In genomic region chr4:150925923-150926322, GRCm38 (mm10) we compare ENCODE assay signal across 10 mouse cellular contexts. TPM values are rescaled to one million over a fixed set of nuclear protein-coding genes. Genes with fewer than 3 reads are reported as not detected.
DNase-seq lines count a peak whose midpoint lies in the region; ATAC-seq and TF ChIP-seq lines count a peak whose summit lies in the region.
"Had no signal": no experiment of that assay in that cellular context is flagged by ENCODE, and none has a peak within 500 bp of the region (broad histone marks: within the 10 kb centered on the region; RNA-seq: fewer than 3 reads in every experiment).

No protein-coding gene starts in this region.

- WGBS in hindbrain, embryonic 11.5 days, result 56% methylated on average over 5 of the region's 5 CpGs
- 51% methylated on average over 5 of the region's 5 CpGs for WGBS in hindbrain, embryonic 16.5 days
- WGBS in liver, embryonic 13.5 days (ENCODE audit: insufficient replicate concordance), result 44% methylated on average over 5 of the region's 5 CpGs
- 59% methylated on average over 5 of the region's 5 CpGs for WGBS in cerebellum, adult 2 months

- H3K79me2 ChIP-seq in MEL (ENCODE audit: control insufficient read depth, insufficient read depth, low read length, poor library complexity), result no peaks in the 10 kb centered on the region

- no peak overlapping the region for H3K4me2 ChIP-seq in hindbrain, embryonic 11.5 days (replicated peaks; ENCODE audit: low read depth, low read length)
- H3K4me2 ChIP-seq in hindbrain, embryonic 16.5 days (ENCODE audit: low read length), result no peak overlapping the region
- no peak overlapping the region for H3K4me2 ChIP-seq in liver, embryonic 13.5 days
- H3K4me2 ChIP-seq: hindbrain, embryonic 14.5 days had no signal

- peak; percentile 49 for DNase-seq in hindbrain, embryonic 11.5 days (ENCODE audit: low spot score)
- DNase-seq in 3T3-L1 (ENCODE audit: low read depth, low spot score) (peak; percentile 40), MEL (ENCODE audit: low read depth, low spot score) (peak; percentile 77)
- DNase-seq in liver, embryonic 13.5 days, result peak; percentile 36
- DNase-seq in cerebellum, adult 2 months, result no peak
- no peak for DNase-seq in spleen, adult 12 weeks (ENCODE audit: low spot score)
- no peak for DNase-seq in heart, postnatal 10 days

- TF ChIP-seq RAD21 in MEL (IDR thresholded peaks at IDR 0.05; ENCODE audit: low read depth, low read length), result no peak; the same call in 1 of the 2 replicates

- no peaks in the 10 kb centered on the region for H3K27me3 ChIP-seq in hindbrain, embryonic 11.5 days (ENCODE audit: control insufficient read depth, insufficient read depth, low read length)
- no peaks in the 10 kb centered on the region for H3K27me3 ChIP-seq in hindbrain, embryonic 16.5 days (replicated peaks; ENCODE audit: control insufficient read depth, insufficient read depth, low read length)
- H3K27me3 ChIP-seq in MEL (ENCODE audit: control insufficient read depth in 1 of 2, insufficient read depth in 2 of 2, low read length in 2 of 2), result peaks cover 10 to 12% of the 10 kb centered on the region in 2 experiments
- no peaks in the 10 kb centered on the region for H3K27me3 ChIP-seq in liver, embryonic 13.5 days
- no peaks in the 10 kb centered on the region for H3K27me3 ChIP-seq in cerebellum, adult 2 months (ENCODE audit: control insufficient read depth, insufficient read depth, low read length)

- H3K27ac ChIP-seq in hindbrain, embryonic 11.5 days (ENCODE audit: low read depth, low read length), result no peak overlapping the region
- no peak overlapping the region for H3K27ac ChIP-seq in hindbrain, embryonic 16.5 days (ENCODE audit: low read depth, low read length)
- no peak overlapping the region for H3K27ac ChIP-seq in MEL (ENCODE audit: control insufficient read depth, low read depth, low read length)
- H3K27ac ChIP-seq in liver, embryonic 13.5 days, result no peak overlapping the region
- H3K27ac ChIP-seq in cerebellum, adult 2 months (ENCODE audit: insufficient read depth, low read length), result no peak overlapping the region
- H3K27ac ChIP-seq: hindbrain, embryonic 14.5 days had no signal

- no peak overlapping the region for H3K4me3 ChIP-seq in hindbrain, embryonic 11.5 days (ENCODE audit: low read depth, low read length)
- H3K4me3 ChIP-seq in hindbrain, embryonic 16.5 days (ENCODE audit: low read length), result no peak overlapping the region
- H3K4me3 ChIP-seq in MEL (ENCODE audit: control insufficient read depth in 1 of 2, insufficient read depth in 1 of 2, low read depth in 2 of 2, low read length in 2 of 2), result no peak overlapping the region; a peak in 1 of 4 replicates
- no peak overlapping the region for H3K4me3 ChIP-seq in liver, embryonic 13.5 days (replicated peaks)
- H3K4me3 ChIP-seq in cerebellum, adult 2 months (replicated peaks; ENCODE audit: insufficient read depth, low read depth, low read length), result no peak overlapping the region

- H3K36me3 ChIP-seq in hindbrain, embryonic 11.5 days (ENCODE audit: control insufficient read depth, insufficient read depth, low read length), result no peaks in the 10 kb centered on the region
- H3K36me3 ChIP-seq in hindbrain, embryonic 16.5 days (ENCODE audit: control insufficient read depth, insufficient read depth, low read length), result no peaks in the 10 kb centered on the region
- no peaks in the 10 kb centered on the region for H3K36me3 ChIP-seq in MEL (ENCODE audit: control insufficient read depth in 1 of 2, insufficient read depth in 2 of 2, low read length in 2 of 2)
- no peaks in the 10 kb centered on the region for H3K36me3 ChIP-seq in liver, embryonic 13.5 days

- no peak overlapping the region for H3K9ac ChIP-seq in hindbrain, embryonic 11.5 days (ENCODE audit: low read depth, low read length)
- no peak overlapping the region for H3K9ac ChIP-seq in hindbrain, embryonic 16.5 days (ENCODE audit: low read depth, low read length)
- H3K9ac ChIP-seq in MEL (ENCODE audit: control insufficient read depth, low read depth, low read length, poor library complexity, severe bottlenecking), result no peak overlapping the region
- H3K9ac ChIP-seq in liver, embryonic 13.5 days, result no peak overlapping the region
- H3K9ac ChIP-seq: hindbrain, embryonic 14.5 days had no signal

- intact Hi-C loops in heart, postnatal 10 days (cut with DNase I), result no loop called here

- peak; percentile 54 to 84 (median 72) for TF ChIP-seq CTCF in MEL (IDR thresholded peaks at IDR 0.05 in 2 of 3, conservative IDR thresholded peaks at IDR 0.05 in 1 of 3; ENCODE audit: control insufficient read depth in 1 of 3, insufficient read depth in 1 of 3, low read depth in 2 of 3, low read length in 3 of 3, poor library complexity in 1 of 3, severe bottlenecking in 1 of 3)
- TF ChIP-seq CTCF in cerebellum, adult 2 months (IDR thresholded peaks at IDR 0.05; ENCODE audit: borderline replicate concordance, insufficient read depth, low read depth, low read length), result no peak

- H3K4me1 ChIP-seq in hindbrain, embryonic 11.5 days (replicated peaks; ENCODE audit: control insufficient read depth, insufficient read depth, low read length), result no peaks in the 10 kb centered on the region
- no peaks in the 10 kb centered on the region for H3K4me1 ChIP-seq in hindbrain, embryonic 16.5 days (ENCODE audit: control insufficient read depth, insufficient read depth, low read depth, low read length)
- H3K4me1 ChIP-seq in MEL (ENCODE audit: control insufficient read depth in 1 of 2, insufficient read depth in 2 of 2, low read length in 2 of 2), result peaks cover 2 to 10% of the 10 kb centered on the region in 2 experiments
- peaks cover 8% of the 10 kb centered on the region for H3K4me1 ChIP-seq in liver, embryonic 13.5 days (replicated peaks)
- H3K4me1 ChIP-seq in cerebellum, adult 2 months (ENCODE audit: control insufficient read depth, insufficient read depth, low read length), result no peaks in the 10 kb centered on the region

- TF ChIP-seq POLR2A in MEL (IDR thresholded peaks at IDR 0.05; ENCODE audit: control insufficient read depth in 1 of 2, insufficient read depth in 1 of 2, low read depth in 1 of 2, low read length in 2 of 2, poor library complexity in 1 of 2), result no peak
- no peak for TF ChIP-seq POLR2A in cerebellum, adult 2 months (IDR thresholded peaks at IDR 0.05; ENCODE audit: borderline replicate concordance, insufficient read depth, low read length)

- no peak for ATAC-seq in hindbrain, embryonic 11.5 days (ENCODE audit: low FRiP score)
- no peak for ATAC-seq in hindbrain, embryonic 16.5 days
- no peak for ATAC-seq in liver, embryonic 13.5 days (ENCODE audit: low read depth)

- no peak for TF ChIP-seq EP300 in MEL (IDR thresholded peaks at IDR 0.05; ENCODE audit: low read depth in 1 of 2, low read length in 2 of 2)

- no peaks in the 10 kb centered on the region for H3K9me3 ChIP-seq in hindbrain, embryonic 11.5 days (ENCODE audit: control insufficient read depth, low read length)
- H3K9me3 ChIP-seq in hindbrain, embryonic 16.5 days (ENCODE audit: control insufficient read depth, low read length), result no peaks in the 10 kb centered on the region
- H3K9me3 ChIP-seq in MEL (replicated peaks; ENCODE audit: insufficient read depth, low read length), result no peaks in the 10 kb centered on the region
- H3K9me3 ChIP-seq in liver, embryonic 13.5 days (replicated peaks), result no peaks in the 10 kb centered on the region

TF ChIP-seq in MEL, 35 proteins besides CTCF, POLR2A, EP300 and RAD21:
- no peak for TF ChIP-seq BHLHE40 (IDR thresholded peaks at IDR 0.05; ENCODE audit: borderline replicate concordance, low read depth, low read length)
- no peak for TF ChIP-seq MAZ (IDR thresholded peaks at IDR 0.05; ENCODE audit: low read depth, low read length)
- peak; percentile 28; the same call in 1 of the 2 replicates for TF ChIP-seq SMC3 (IDR thresholded peaks at IDR 0.05; ENCODE audit: low read depth, low read length)
- no peak for TF ChIP-seq HCFC1 (IDR thresholded peaks at IDR 0.05; ENCODE audit: low read depth, low read length)

RNA-seq across cellular contexts. Expression of gene Tnfrsf9, which starts 11.6 kb away (rescaled TPM):
- polyA plus RNA-seq in hindbrain, embryonic 11.5 days (2014; fragmentation: Nextera tagmentation; extraction: Ambion mirVana), result 0.21 TPM in 1 of 2 replicates, not detected in the other
- polyA plus RNA-seq in hindbrain, embryonic 16.5 days (2015; fragmentation: Nextera tagmentation; extraction: Ambion mirVana), result 0.36 and 0.40 TPM in 2 replicates
- total RNA-seq in MEL (2012; rRNA removed), result not detected in 2 replicates
- under 1 TPM in 1 of 2 experiments, not detected in 1; 0.14 TPM for polyA plus RNA-seq in MEL (2012; ENCODE audit: insufficient read depth in 1 of 2, insufficient read length in 2 of 2, low read depth in 1 of 2, low replicate concordance in 2 of 2, missing spikeins in 1 of 2)
- polyA plus RNA-seq in liver, embryonic 13.5 days (2015; fragmentation: Nextera tagmentation; extraction: Ambion mirVana), result 0.17 and 0.20 TPM in 2 replicates
- 0.64 and 0.67 TPM in 2 replicates for polyA plus RNA-seq in cerebellum, adult 2 months (2012; rRNA removed)
- under 1 TPM in 1 of 2 experiments, not detected in 1; 0.12 TPM for total RNA-seq in heart, postnatal 10 days (2021)
- total RNA-seq: common myeloid progenitor, adult 5-6 weeks had no signal

RNA-seq across cellular contexts. Expression of gene Park7, which starts 11.7 kb away (rescaled TPM):
- polyA plus RNA-seq in hindbrain, embryonic 11.5 days (2014; fragmentation: Nextera tagmentation; extraction: Ambion mirVana), result 406 and 416 TPM in 2 replicates
- polyA plus RNA-seq in hindbrain, embryonic 16.5 days (2015; fragmentation: Nextera tagmentation; extraction: Ambion mirVana), result 390 and 413 TPM in 2 replicates
- 438 and 445 TPM in 2 replicates for total RNA-seq in MEL (2012; rRNA removed)
- polyA plus RNA-seq in MEL (2012; ENCODE audit: insufficient read depth in 1 of 2, insufficient read length in 2 of 2, low read depth in 1 of 2, low replicate concordance in 2 of 2, missing spikeins in 1 of 2), result 100 to 1,000 TPM in 1 of 2 experiments, not detected in 1; 480 TPM
- polyA plus RNA-seq in liver, embryonic 13.5 days (2015; fragmentation: Nextera tagmentation; extraction: Ambion mirVana), result 302 and 304 TPM in 2 replicates
- polyA plus RNA-seq in cerebellum, adult 2 months (2012; rRNA removed), result 362 and 384 TPM in 2 replicates
- 100 to 1,000 TPM; 203 to 204 TPM for total RNA-seq in heart, postnatal 10 days (2021)

Comparison
In these comparisons a context has a peak if more than half of its experiments do, and no peak if none do; other contexts are left out.
1. DNase-seq: peak in hindbrain, embryonic 11.5 days (single experiment), 3T3-L1 (single experiment), MEL (single experiment) and liver, embryonic 13.5 days (single experiment); none in cerebellum, adult 2 months (0 of 2), spleen, adult 12 weeks (single experiment) and heart, postnatal 10 days (0 of 2).